Mouse (Mus musculus) spleen, adult 2 months (tissue): ENCODE measurements around the gene Phgr1. TPM values are rescaled to one million over a fixed set of nuclear protein-coding genes. Genes with fewer than 3 reads are reported as not detected.

Experiments
- DNase-seq, 2 experiments: peaks; one replicate each; pipeline versions ENCODE4 v3.0.0 to v3.0.0-alpha.2; 2012 to 2021; ENCODE audit warnings: low spot score in 2 of 2, low read depth in 1 of 2
- H3K27ac ChIP-seq: fragments of 200-500 bp; 2 replicates; pipeline ENCODE4 v1.5.1; 2012; ENCODE audit warnings: low read length, inconsistent platforms; ENCODE audit not compliant: insufficient read depth
- H3K27me3 ChIP-seq: fragments of 200-500 bp; 2 replicates; pipeline ENCODE4 v1.6.1; 2012; ENCODE audit warnings: mild to moderate bottlenecking, moderate library complexity, low read length, inconsistent platforms; ENCODE audit not compliant: control insufficient read depth, insufficient read depth
- H3K36me3 ChIP-seq: fragments of 200-500 bp; 2 replicates; pipeline ENCODE4 v1.6.1; 2012; ENCODE audit warnings: mild to moderate bottlenecking, low read length, inconsistent platforms; ENCODE audit not compliant: control insufficient read depth, insufficient read depth
- H3K4me1 ChIP-seq: fragments of 200-500 bp; 2 replicates; pipeline ENCODE4 v1.6.1; 2011; ENCODE audit warnings: inconsistent platforms; ENCODE audit not compliant: control insufficient read depth, insufficient read depth, insufficient read length
- H3K4me3 ChIP-seq: fragments of 200-500 bp; 2 replicates; pipeline ENCODE4 v1.5.1; 2011; ENCODE audit warnings: mild to moderate bottlenecking, inconsistent platforms; ENCODE audit not compliant: insufficient read depth, insufficient read length; ENCODE audit errors: extremely low read depth
- CTCF ChIP-seq: fragments of 200-500 bp; IDR thresholded peaks from 2 replicates; pipeline ENCODE4 v1.5.1; 2011; ENCODE audit warnings: mild to moderate bottlenecking, inconsistent platforms; ENCODE audit not compliant: insufficient read depth, insufficient read length, insufficient replicate concordance; ENCODE audit errors: extremely low read depth
- POLR2A ChIP-seq: fragments of 200-500 bp; IDR thresholded peaks from 2 replicates; pipeline ENCODE4 v1.6.1; 2011; ENCODE audit warnings: low read depth, low read length, inconsistent platforms
- WGBS: fragments of 180-500 bp; shearing (Covaris S2); methylation state at CpG from one replicate; pipeline ENCODE4 v1.1.7; 2018; 5-methylcytosine and 5-hydroxymethylcytosine counted together
- polyA plus RNA-seq: library from polyadenylated mRNA; depleted of rRNA; stranded (reverse); fragments of >200 nt; gene quantifications from 2 replicates; pipeline ENCODE4 v1.2.3, GENCODE M21; 2012

Gene Phgr1
- polyA plus RNA-seq, 1 experiment, result 0.36 TPM

DNA sequence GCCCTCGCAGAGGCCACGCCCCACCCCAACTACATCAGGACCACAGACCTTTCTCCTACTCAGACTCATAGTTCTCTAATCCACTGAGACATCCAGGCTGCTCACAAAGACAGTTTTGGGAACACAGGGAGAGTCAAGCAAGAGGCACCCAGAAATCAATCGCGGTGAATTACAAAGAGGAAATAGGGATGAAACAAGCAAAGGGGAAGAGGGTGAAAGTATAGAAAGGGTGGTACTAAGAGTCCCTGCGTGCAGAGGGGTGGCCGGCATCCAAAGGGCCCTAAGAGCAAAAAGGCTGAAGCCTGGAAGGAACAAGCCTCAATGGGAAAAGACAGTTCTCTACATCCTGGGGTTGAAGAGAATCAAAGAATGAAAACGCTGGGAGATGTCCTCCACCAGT is 27.9 kb upstream of the Phgr1 start:
- Histone ChIP-seq H3K36me3 (no peaks in the 10 kb centered on the region; the same call in 1 of the 2 replicates), H3K4me1 (peaks cover 13% of the 10 kb centered on the region), H3K4me3 (peak overlapping the region; percentile 95; the same call in 1 of the 2 replicates), H3K27ac (no peak overlapping the region), H3K27me3 (no peaks in the 10 kb centered on the region)
- no peak for DNase-seq
- TF ChIP-seq POLR2A, result no peak
- TF ChIP-seq CTCF, result no peak
- 18% methylated on average over 7 of the region's 7 CpGs for WGBS

DNA sequence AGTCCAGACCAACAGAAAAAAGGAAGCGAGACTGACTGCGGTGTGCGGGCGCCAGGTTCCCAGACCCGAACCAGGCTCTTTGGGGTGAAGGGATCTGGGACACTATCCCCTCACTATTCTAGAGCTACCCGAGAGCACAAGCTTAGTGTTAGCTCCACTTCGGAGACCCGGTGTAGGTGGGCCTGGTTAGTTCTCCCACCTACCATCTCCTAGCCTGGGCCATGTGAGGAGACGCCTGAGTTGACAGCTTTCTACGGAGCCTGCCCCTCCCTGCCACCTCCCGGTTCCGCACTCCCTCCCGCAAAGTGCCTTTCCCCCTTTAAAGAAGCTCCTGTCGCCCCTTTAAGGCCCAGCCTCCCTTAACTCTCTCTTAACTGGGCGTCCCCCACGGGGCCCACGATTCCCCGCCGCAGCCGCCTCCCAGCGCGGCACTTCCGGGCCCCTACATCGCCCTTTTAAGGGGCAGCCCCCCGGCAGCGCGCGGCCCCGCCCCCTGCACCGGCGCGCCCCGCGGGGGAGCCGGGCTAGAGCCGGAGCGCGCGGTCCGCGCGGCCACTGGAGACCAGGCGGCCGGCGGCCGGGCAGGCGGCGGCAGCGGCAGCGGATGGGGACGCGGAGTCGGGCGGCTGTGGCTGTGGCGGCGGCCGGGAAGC is 27.2 kb upstream of the Phgr1 start, which contains the start of gene Inafm2:
Inafm2 (plus strand) TSS at position 527 of the 653 bp plus-strand sequence.
- Histone ChIP-seq H3K36me3 (no peaks in the 10 kb centered on the region; the same call in 1 of the 2 replicates), H3K4me3 (peak within 1 kb of the TSS; percentile 95), H3K27ac (peak within 1 kb of the TSS; percentile 33; the same call in 1 of the 2 replicates), H3K4me1 (peaks cover 13% of the 10 kb centered on the region), H3K27me3 (no peaks in the 10 kb centered on the region)
- TF ChIP-seq POLR2A (peak; percentile 15; the same call in 1 of the 2 replicates), CTCF (no peak)
- 13% methylated on average over 56 of the region's 57 CpGs for WGBS
- peak; percentile 57 to 92 for DNase-seq

DNA sequence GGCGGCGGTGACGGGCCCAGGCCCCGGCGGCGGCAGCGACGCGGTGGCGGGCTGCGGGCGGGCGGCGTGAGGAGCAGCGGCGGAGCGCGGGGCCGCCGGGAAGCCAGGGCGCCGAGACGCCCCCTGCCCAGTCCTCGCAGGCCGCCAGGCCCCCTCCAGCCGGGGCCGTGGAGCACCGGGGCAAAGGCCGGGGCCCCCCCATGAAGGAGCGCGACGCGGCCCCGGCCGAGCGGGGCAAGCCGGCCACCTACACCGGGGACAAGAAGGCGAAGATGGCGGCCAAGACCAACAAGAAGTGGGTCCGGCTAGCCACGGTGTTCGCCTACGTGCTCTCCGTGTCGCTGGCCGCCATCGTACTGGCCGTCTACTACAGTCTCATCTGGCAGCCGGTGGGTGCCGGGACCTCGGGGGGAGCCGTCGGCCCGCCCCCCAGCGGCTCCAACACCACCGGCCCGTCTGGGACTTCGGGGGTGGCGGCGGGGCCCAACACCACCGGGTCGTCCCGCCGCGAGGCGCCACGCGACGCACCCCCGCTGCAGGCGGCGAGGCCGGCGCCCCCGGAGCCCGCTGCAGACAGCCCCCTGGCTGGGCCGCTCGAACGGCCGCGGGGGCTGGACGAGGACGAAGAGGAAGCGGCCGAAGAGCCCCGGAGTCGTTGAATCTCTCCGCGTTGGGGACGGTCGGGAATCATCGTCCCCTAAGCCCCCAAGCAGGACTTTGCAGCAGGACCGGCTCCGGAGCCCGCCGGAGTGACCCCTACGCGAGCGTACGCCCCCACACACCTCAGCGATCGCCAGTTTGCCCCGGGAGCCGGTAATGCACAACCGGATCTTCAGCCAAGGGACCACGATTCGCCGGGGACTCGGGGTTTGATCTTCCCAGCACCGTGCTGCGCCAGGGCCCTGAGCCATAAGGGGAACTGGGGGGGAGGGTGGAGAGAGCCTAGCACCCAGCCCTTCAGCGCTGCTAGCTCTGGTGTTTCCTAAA is 26.4 kb upstream of the Phgr1 start:
- DNase-seq, result peak in 1 of 2 experiments; percentile 36
- TF ChIP-seq POLR2A, result no peak
- no peak for TF ChIP-seq CTCF
- H3K27ac ChIP-seq, result peak overlapping the region; percentile 33; the same call in 1 of the 2 replicates
- no peaks in the 10 kb centered on the region for H3K27me3 ChIP-seq
- no peaks in the 10 kb centered on the region; the same call in 1 of the 2 replicates for H3K36me3 ChIP-seq
- 2% methylated on average over 81 of the region's 113 CpGs for WGBS
- H3K4me1 ChIP-seq, result peaks cover 13% of the 10 kb centered on the region
- H3K4me3 ChIP-seq, result peak overlapping the region; percentile 95

DNA sequence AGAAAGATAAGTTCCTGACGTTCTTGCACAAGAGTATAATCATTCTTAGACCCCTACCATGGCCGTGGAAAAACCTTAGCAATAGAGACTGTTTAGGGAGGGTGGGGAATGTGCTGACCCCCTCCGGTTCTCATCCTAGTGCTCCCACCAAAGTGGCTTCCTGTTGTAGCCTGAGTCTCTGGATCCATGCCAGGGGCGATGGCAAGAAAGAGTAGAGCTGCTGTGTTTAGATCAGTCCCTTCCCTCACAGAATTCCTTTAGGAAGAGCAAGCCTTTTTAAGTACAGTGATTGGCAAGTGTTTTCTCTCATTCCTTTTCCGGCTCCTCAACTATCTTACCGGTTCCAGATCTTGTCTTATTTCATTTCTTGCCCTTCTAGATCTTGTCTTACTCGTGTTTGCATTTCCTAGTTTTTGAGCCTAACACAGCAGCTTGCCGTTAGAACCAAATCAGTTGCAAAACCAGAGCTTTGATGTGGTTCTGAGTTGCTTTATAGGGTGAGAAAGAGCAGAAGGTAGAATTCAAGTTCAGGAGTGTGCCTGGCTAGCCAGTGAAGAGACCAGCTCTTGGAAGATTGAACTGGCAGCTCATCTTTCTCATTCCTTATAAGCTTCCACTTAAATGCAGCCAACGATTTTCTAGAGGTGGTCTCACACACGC is 25.1 kb upstream of the Phgr1 start:
- 14% methylated on average over 10 of the region's 10 CpGs for WGBS
- DNase-seq, result no peak
- Histone ChIP-seq H3K27ac (no peak overlapping the region), H3K4me3 (peak overlapping the region; percentile 95), H3K4me1 (peaks cover 13% of the 10 kb centered on the region), H3K27me3 (no peaks in the 10 kb centered on the region), H3K36me3 (no peaks in the 10 kb centered on the region; the same call in 1 of the 2 replicates)
- no peak for TF ChIP-seq POLR2A
- no peak for TF ChIP-seq CTCF

DNA sequence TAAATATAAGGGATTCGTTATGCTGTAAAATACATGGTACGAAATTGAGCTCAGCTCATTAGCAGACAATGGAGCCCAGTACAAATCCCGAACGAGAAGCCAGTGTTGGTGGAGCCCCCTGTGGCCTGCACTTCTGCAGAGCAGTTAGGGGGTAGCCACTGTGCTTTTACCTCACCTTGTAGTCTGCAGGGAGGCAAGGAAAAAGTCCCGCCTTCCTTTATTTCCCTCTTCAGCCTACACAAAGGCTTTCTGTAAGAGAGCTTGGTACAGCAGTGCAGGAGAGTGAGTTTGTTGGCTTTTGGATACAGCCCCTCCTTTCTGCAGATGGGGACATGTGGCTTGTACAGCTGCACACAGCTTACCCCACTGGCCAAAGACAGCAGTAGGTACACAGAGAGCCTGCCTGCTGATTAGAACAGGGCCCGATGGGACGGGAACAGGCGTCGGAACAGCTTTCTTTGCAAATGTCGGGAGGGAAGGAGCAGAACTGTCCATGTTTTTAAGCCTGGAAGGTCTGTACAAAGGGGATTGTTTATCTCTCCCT is 23.2 kb upstream of the Phgr1 start:
- no peak overlapping the region for H3K4me3 ChIP-seq
- WGBS, result 76% methylated on average over 10 of the region's 10 CpGs

DNA sequence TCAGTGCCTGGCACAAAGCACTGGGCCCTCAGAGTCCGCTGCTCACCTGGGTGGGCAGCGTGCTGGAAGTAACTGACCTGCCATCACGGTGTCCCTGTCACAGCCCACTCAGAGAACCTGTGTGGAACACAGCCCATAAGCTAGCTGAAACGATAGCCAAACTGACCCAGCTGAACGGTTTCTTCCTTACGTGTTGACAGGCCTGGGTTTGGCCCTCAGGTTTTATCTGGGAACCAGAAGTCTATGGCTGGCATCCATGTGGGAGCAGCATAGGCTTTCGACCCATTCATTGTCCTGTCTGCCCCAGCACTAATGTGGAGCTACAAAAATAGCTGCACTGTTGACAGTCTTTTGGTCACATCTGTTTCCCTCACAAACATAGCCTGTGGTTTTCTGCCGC is 22.1 kb upstream of the Phgr1 start:
- Histone ChIP-seq H3K4me3 (no peak overlapping the region), H3K4me1 (peaks cover 8% of the 10 kb centered on the region), H3K27me3 (no peaks in the 10 kb centered on the region), H3K36me3 (no peaks in the 10 kb centered on the region; the same call in 1 of the 2 replicates), H3K27ac (no peak overlapping the region)
- 50% methylated on average over 8 of the region's 8 CpGs for WGBS
- no peak for DNase-seq
- TF ChIP-seq POLR2A (no peak), CTCF (no peak)

More for the DNA sequence above, 23.2 kb upstream of the Phgr1 start:
- Histone ChIP-seq H3K4me1 (peaks cover 11% of the 10 kb centered on the region), H3K36me3 (no peaks in the 10 kb centered on the region; the same call in 1 of the 2 replicates), H3K27ac (no peak overlapping the region), H3K27me3 (no peaks in the 10 kb centered on the region)
- DNase-seq, result no peak
- no peak for TF ChIP-seq CTCF
- no peak for TF ChIP-seq POLR2A
